Mouse (Mus musculus): Measurements from ENCODE around the gene Ctdsp1.

Ctdsp1 gene

GRCm38 (mm10) chr1:74396456-74397222 is 5.3 kb downstream of the Ctdsp1 start:
- peak; percentile 64 to 67 for DNase-seq (ENCODE audit: low spot score in 2 of 2)

- peak; percentile 98 to 99 for DNase-seq (ENCODE audit: low spot score in 2 of 2)
Observed at GRCm38 (mm10) chr1:74397268-74397918, 6.1 kb downstream of the Ctdsp1 start.

- peak; percentile 71 to 76 for DNase-seq (ENCODE audit: low spot score in 2 of 2)
Observed at GRCm38 (mm10) chr1:74397919-74398451, 6.7 kb downstream of the Ctdsp1 start.

GRCm38 (mm10) chr1:74400531-74400930 is 9.2 kb downstream of the Ctdsp1 start:
- no peak for DNase-seq (ENCODE audit: low spot score in 2 of 2)

- DNase-seq (ENCODE audit: low spot score in 2 of 2) = no peak
Observed at GRCm38 (mm10) chr1:74401015-74401702, 9.8 kb downstream of the Ctdsp1 start.

- no peak for DNase-seq (ENCODE audit: low spot score in 2 of 2)
Observed at GRCm38 (mm10) chr1:74404206-74404605, 12.9 kb downstream of the Ctdsp1 start.

GRCm38 (mm10) chr1:74408589-74409504 is 17.5 kb downstream of the Ctdsp1 start, which contains the start of gene Vil1:
Vil1 (plus strand) TSS chr1:74409376.
- no peak for DNase-seq (ENCODE audit: low spot score in 2 of 2)

- no peak for DNase-seq (ENCODE audit: low spot score in 2 of 2)
Observed at GRCm38 (mm10) chr1:74411753-74412325, 20.5 kb downstream of the Ctdsp1 start.

- DNase-seq (ENCODE audit: low spot score in 2 of 2) = no peak
Observed at GRCm38 (mm10) chr1:74412711-74413110, 21.4 kb downstream of the Ctdsp1 start.

GRCm38 (mm10) chr1:74415143-74415542 is 23.8 kb downstream of the Ctdsp1 start:
- no peak for DNase-seq (ENCODE audit: low spot score in 2 of 2)

GRCm38 (mm10) chr1:74418747-74419439 is 27.6 kb downstream of the Ctdsp1 start:
- peak in 1 of 2 experiments; percentile 43 for DNase-seq (ENCODE audit: low spot score in 2 of 2)

- DNase-seq (ENCODE audit: low spot score in 2 of 2) = peak; percentile 29 to 45
Observed at GRCm38 (mm10) chr1:74419440-74419794, 28.1 kb downstream of the Ctdsp1 start.

GRCm38 (mm10) chr1:74423147-74423546 is 31.8 kb downstream of the Ctdsp1 start:
- DNase-seq (ENCODE audit: low spot score in 2 of 2) = no peak

GRCm38 (mm10) chr1:74425845-74426244 is 34.5 kb downstream of the Ctdsp1 start:
- DNase-seq (ENCODE audit: low spot score in 2 of 2) = no peak

GRCm38 (mm10) chr1:74433220-74433619 is 41.9 kb downstream of the Ctdsp1 start:
- no peak for DNase-seq (ENCODE audit: low spot score in 2 of 2)

- peak; percentile 23 to 37 for DNase-seq (ENCODE audit: low spot score in 2 of 2)
Observed at GRCm38 (mm10) chr1:74434596-74434995, 43.3 kb downstream of the Ctdsp1 start.

GRCm38 (mm10) chr1:74435563-74435962 is 44.3 kb downstream of the Ctdsp1 start:
- no peak for DNase-seq (ENCODE audit: low spot score in 2 of 2)

- DNase-seq (ENCODE audit: low spot score in 2 of 2) = peak; percentile 46 to 47
Observed at GRCm38 (mm10) chr1:74437702-74438427, 46.6 kb downstream of the Ctdsp1 start.

- DNase-seq (ENCODE audit: low spot score in 2 of 2) = no peak
Observed at GRCm38 (mm10) chr1:74439166-74439876, 48.0 kb downstream of the Ctdsp1 start.
